Mouse (Mus musculus) lung, adult 2 months (tissue): ENCODE data around the gene Gm13697.

Experiments used
- CTCF ChIP-seq: fragments of 200-500 bp; IDR thresholded peaks from 2 replicates; pipeline ENCODE4 v1.5.1; 2011; ENCODE audit warnings: mild to moderate bottlenecking, low read length, control low read depth; ENCODE audit not compliant: insufficient read depth
- POLR2A ChIP-seq: fragments of 200-500 bp; IDR thresholded peaks from 2 replicates; pipeline ENCODE4 v1.6.1; 2011; ENCODE audit warnings: low read depth, mild to moderate bottlenecking, control low read depth, low read length, borderline replicate concordance; ENCODE audit errors: extremely low read depth

DNA sequence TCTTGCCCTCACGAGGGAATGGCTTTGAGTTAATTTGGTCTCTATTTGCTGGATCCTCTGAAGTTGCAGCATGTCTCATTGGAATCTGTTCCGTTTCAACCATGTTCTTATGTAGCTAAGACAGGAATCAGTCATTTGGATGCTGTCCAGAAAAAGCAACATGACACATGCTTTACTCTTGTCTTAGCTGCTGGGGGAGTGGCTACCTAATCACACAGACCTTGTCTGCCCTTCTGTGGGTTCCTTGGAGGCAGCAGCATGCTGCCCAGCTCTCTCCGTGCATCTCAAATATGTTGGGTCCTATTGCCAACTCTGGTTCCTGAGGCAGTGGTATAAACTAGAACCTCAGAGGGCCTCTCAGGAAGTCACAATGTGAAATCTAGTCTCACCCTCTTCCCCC, 33.8 kb downstream of the Gm13697 start:
- TF ChIP-seq CTCF = no peak
- no peak for TF ChIP-seq POLR2A
